Mouse (Mus musculus) thymus, postnatal 0 days (tissue): Measurements from ENCODE around the gene Cylc2. TPM values are rescaled to one million over a fixed set of nuclear protein-coding genes. Genes with fewer than 3 reads are reported as not detected.

Experiments used
- DNase-seq: peaks from one replicate; pipeline ENCODE4 v3.0.0-alpha.2; 2015; ENCODE audit warnings: low spot score
- polyA plus RNA-seq: library from polyadenylated mRNA; unstranded; fragments of >200 nt; fragmentation: Nextera tagmentation; extraction: Ambion mirVana; gene quantifications from 2 replicates; pipeline ENCODE4 v1.2.1, GENCODE M21; 2015

Gene Cylc2
- not detected in 2 replicates for polyA plus RNA-seq

DNA sequence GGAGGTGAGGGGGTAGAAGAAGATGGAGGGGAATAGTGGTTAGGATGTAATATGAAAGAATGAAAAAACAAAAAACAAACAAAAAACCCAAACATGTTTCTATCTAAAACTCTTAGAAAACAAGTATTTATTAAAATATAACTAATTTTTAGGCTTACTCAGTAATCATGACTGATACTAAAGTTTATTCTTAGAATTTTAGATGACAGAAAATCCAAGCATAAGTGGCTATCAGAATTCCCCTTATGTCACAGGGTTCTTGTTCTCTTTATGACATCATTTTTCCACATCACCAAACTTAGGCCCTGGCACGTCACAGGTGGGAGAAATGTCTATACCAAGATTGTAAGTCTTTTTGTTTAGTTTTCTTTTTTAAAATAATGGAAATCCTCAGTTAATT, at the start of gene Cylc2:
TSS of gene Cylc2 (plus strand) at position 301 of the 400 bp plus-strand sequence.
- DNase-seq: no peak
